Mouse (Mus musculus) ES-E14 (cell line): ENCODE measurements at regions not wholly inside any gene's neighbourhood (a gene's known extent, or its start where the extent isn't known, plus 50 kb on each side); places are given as distances from the start of the nearest gene placed in this dataset.
A peak's percentile ranks its signal among the peaks of the same experiment; 100 is the strongest.

ENCODE experiments used
- DNase-seq: peaks from one replicate; pipeline ENCODE4 v3.0.0-alpha.2; 2013; ENCODE audit warnings: low read depth, low spot score
- H3K27ac ChIP-seq: 2 replicates; pipeline ENCODE4 v1.5.1; 2012; ENCODE audit warnings: low read depth, mild to moderate bottlenecking, low read length, moderate library complexity, mixed read lengths; ENCODE audit not compliant: poor library complexity, insufficient read depth, severe bottlenecking
- H3K36me3 ChIP-seq: 2 replicates; pipeline ENCODE4 v1.6.1; 2012; ENCODE audit warnings: mild to moderate bottlenecking, low read length, moderate library complexity, mixed read lengths; ENCODE audit not compliant: control insufficient read depth, poor library complexity, insufficient read depth, severe bottlenecking
- H3K4me1 ChIP-seq, 2 experiments: fragments of 150-350 bp in 1 of 2; sonication (generic) in 1 of 2; 2 replicates each; pipeline ENCODE4 v1.6.1; 2012; ENCODE audit warnings: low read length in 2 of 2, mild to moderate bottlenecking in 1 of 2, mixed read lengths in 1 of 2; ENCODE audit not compliant: control insufficient read depth in 2 of 2, insufficient read depth in 2 of 2, poor library complexity in 1 of 2
- H3K4me3 ChIP-seq, 2 experiments: fragments of 150-350 bp in 1 of 2; sonication (generic) in 1 of 2; 2 replicates each; pipeline ENCODE4 v1.5.1; 2012; ENCODE audit warnings: low read length in 2 of 2, low read depth in 1 of 2, mild to moderate bottlenecking in 1 of 2, mixed read lengths in 1 of 2; ENCODE audit not compliant: insufficient read depth in 1 of 2, poor library complexity in 1 of 2, severe bottlenecking in 1 of 2
- H3K9ac ChIP-seq: 2 replicates; pipeline ENCODE4 v1.6.1; 2012; ENCODE audit warnings: low read depth, mild to moderate bottlenecking, low read length, mixed read lengths; ENCODE audit not compliant: poor library complexity, insufficient read depth, severe bottlenecking
- H3K9me3 ChIP-seq: fragments of 150-350 bp; sonication (generic); 2 replicates; pipeline ENCODE4 v1.6.1; 2012; ENCODE audit warnings: low read depth, mild to moderate bottlenecking, low read length; ENCODE audit not compliant: control insufficient read depth, insufficient read depth
- CHD2 ChIP-seq: IDR thresholded peaks from 2 replicates; pipeline ENCODE4 v1.6.1; 2014; ENCODE audit warnings: mild to moderate bottlenecking, low read depth, low read length, inconsistent platforms
- HCFC1 ChIP-seq: IDR thresholded peaks from 2 replicates; pipeline ENCODE4 v1.6.1; 2012; ENCODE audit warnings: low read length, inconsistent platforms, borderline replicate concordance; ENCODE audit not compliant: insufficient read depth
- MAFK ChIP-seq: IDR thresholded peaks from 2 replicates; pipeline ENCODE4 v1.6.1; 2014; ENCODE audit warnings: mild to moderate bottlenecking, low read depth, low read length, inconsistent platforms; ENCODE audit not compliant: insufficient read depth
- ZC3H11A ChIP-seq: IDR thresholded peaks from 2 replicates; pipeline ENCODE4 v1.6.1; 2012; ENCODE audit warnings: low read depth, mild to moderate bottlenecking, inconsistent platforms, low read length, borderline replicate concordance
- ZNF384 ChIP-seq: IDR thresholded peaks from 2 replicates; pipeline ENCODE4 v1.6.1; 2012; ENCODE audit warnings: low read depth, low read length, inconsistent platforms
- in situ Hi-C, 2 experiments: fragments of 600-800 bp; cut with MboI; formaldehyde crosslinking; loops; one replicate each; pipeline ENCODE4 v1.15.1; 2025; ENCODE audit warnings: low sequenced_read_pairs in 2 of 2, inconsistent platforms in 1 of 2; ENCODE audit not compliant: unreplicated experiment in 2 of 2

- H3K36me3 ChIP-seq = no peaks in the 10 kb centered on the region
Measured at GRCm38 (mm10) chr17:19216936-19217335, 144.8 kb upstream of the Vmn2r99 start.

GRCm38 (mm10) chr17:19226589-19226988 is 135.2 kb upstream of the Vmn2r99 start:
- Histone ChIP-seq H3K9me3 (no peaks in the 10 kb centered on the region), H3K9ac (no peak overlapping the region), H3K36me3 (no peaks in the 10 kb centered on the region), H3K4me1 (no peaks in the 10 kb centered on the region), H3K27ac (no peak overlapping the region), H3K4me3 (no peak overlapping the region)
- no peak for TF ChIP-seq ZC3H11A
- no peak for TF ChIP-seq MAFK
- TF ChIP-seq HCFC1 = no peak
- no peak for TF ChIP-seq CHD2
- no peak for TF ChIP-seq ZNF384
- in situ Hi-C loops = no loop called here
- DNase-seq = no peak

More at GRCm38 (mm10) chr17:19216936-19217335, 144.8 kb upstream of the Vmn2r99 start:
- H3K27ac ChIP-seq = no peak overlapping the region
- no peaks in the 10 kb centered on the region for H3K9me3 ChIP-seq
- H3K4me3 ChIP-seq = no peak overlapping the region
- no peak for DNase-seq
- no peaks in the 10 kb centered on the region for H3K4me1 ChIP-seq
- TF ChIP-seq ZC3H11A = no peak
- peak; percentile 77 for TF ChIP-seq MAFK
- H3K9ac ChIP-seq = no peak overlapping the region
- in situ Hi-C loops = no loop called here
